28 mouse cellular contexts compared by ENCODE assay signal in the genomic region with DNA sequence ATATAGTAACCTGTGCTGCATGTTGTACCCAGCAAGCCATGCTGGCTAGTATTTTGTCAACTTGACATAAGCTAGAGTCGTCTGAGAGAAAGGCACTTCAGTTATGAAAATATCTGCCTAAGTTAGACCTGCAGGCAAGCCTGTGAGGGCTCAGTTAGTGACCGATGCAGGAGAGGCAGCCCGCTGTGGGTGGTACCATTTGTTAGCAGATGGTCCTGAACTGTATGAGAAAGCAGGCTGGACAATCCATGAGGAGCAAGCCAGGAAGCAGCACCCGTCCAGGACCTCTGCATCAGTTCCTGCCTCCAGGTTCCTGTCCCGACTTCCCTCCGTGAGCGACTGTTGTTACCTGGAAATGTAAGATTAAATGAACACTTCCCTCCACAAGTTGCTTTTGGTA.
"Had no signal": no experiment of that assay in that cellular context is flagged by ENCODE, and none has a peak within 500 bp of the region (broad histone marks: within the 10 kb centered on the region; RNA-seq: fewer than 3 reads in every experiment).

No protein-coding gene starts in this region.

- H3K9ac ChIP-seq: embryonic facial prominence, embryonic 12.5 days; embryonic facial prominence, embryonic 13.5 days; embryonic facial prominence, embryonic 15.5 days; forebrain, embryonic 12.5 days; forebrain, embryonic 13.5 days; forebrain, embryonic 15.5 days; forebrain, postnatal 0 days had no signal

- ATAC-seq: forebrain, embryonic 13.5 days; forebrain, embryonic 14.5 days; forebrain, embryonic 15.5 days; forebrain, embryonic 16.5 days; forebrain, postnatal 0 days had no signal

- DNase-seq: cerebellum, adult 2 months; cerebellum, adult 8-10 months; cerebellum, adult 9-10 months; cerebellum, adult 9-11 months; cerebellum, postnatal 10 days; cerebellum, postnatal 14 days; cerebellum, postnatal 25 days; cerebellum, postnatal 36 days; embryo, embryonic 11 days; forebrain, postnatal 0 days; gastrocnemius, adult 2 months; gastrocnemius, postnatal 10 days; gastrocnemius, postnatal 14 days; gastrocnemius, postnatal 25 days; gastrocnemius, postnatal 36 days; heart, adult 18-20 months; heart, adult 2 months had no signal

- H3K4me1 ChIP-seq: embryonic facial prominence, embryonic 15.5 days had no signal

- H3K4me3 ChIP-seq: embryonic facial prominence, embryonic 10.5 days; embryonic facial prominence, embryonic 12.5 days; embryonic facial prominence, embryonic 13.5 days; embryonic facial prominence, embryonic 15.5 days; erythroblast, embryonic 14.5 days; forebrain, embryonic 10.5 days; forebrain, embryonic 12.5 days; forebrain, embryonic 13.5 days; forebrain, embryonic 15.5 days; gastrocnemius, adult 2 months; heart, adult 2 months had no signal

- H3K9me3 ChIP-seq: embryonic facial prominence, embryonic 10.5 days; embryonic facial prominence, embryonic 12.5 days; embryonic facial prominence, embryonic 13.5 days; embryonic facial prominence, embryonic 15.5 days; forebrain, embryonic 10.5 days; forebrain, embryonic 12.5 days; forebrain, embryonic 13.5 days; forebrain, embryonic 15.5 days had no signal

- H3K36me3 ChIP-seq: embryonic facial prominence, embryonic 10.5 days; embryonic facial prominence, embryonic 12.5 days; embryonic facial prominence, embryonic 13.5 days; embryonic facial prominence, embryonic 15.5 days; forebrain, embryonic 10.5 days; forebrain, embryonic 12.5 days; forebrain, embryonic 15.5 days had no signal

- H3K4me2 ChIP-seq: embryonic facial prominence, embryonic 12.5 days; embryonic facial prominence, embryonic 13.5 days; embryonic facial prominence, embryonic 15.5 days; forebrain, embryonic 12.5 days; forebrain, embryonic 13.5 days; forebrain, embryonic 15.5 days had no signal

- H3K27ac ChIP-seq: embryonic facial prominence, embryonic 10.5 days; embryonic facial prominence, embryonic 12.5 days; embryonic facial prominence, embryonic 13.5 days; embryonic facial prominence, embryonic 15.5 days; forebrain, embryonic 10.5 days; forebrain, embryonic 12.5 days; forebrain, embryonic 13.5 days; forebrain, embryonic 15.5 days; gastrocnemius, adult 2 months; heart, adult 2 months had no signal

- H3K27me3 ChIP-seq: forebrain, embryonic 12.5 days; forebrain, embryonic 13.5 days; forebrain, embryonic 15.5 days had no signal
